Mouse (Mus musculus): ENCODE results near the gene Paxip1. TPM values are rescaled to one million over a fixed set of nuclear protein-coding genes. Genes with fewer than 3 reads are reported as not detected.

Gene Paxip1
- polyA plus RNA-seq (2014; fragmentation: Illumina TruSeq; extraction: RNeasy Lipid Tissue Mini Kit (QIAGEN cat#74804); ENCODE audit: low read depth, low replicate concordance): 8.5 TPM

DNA sequence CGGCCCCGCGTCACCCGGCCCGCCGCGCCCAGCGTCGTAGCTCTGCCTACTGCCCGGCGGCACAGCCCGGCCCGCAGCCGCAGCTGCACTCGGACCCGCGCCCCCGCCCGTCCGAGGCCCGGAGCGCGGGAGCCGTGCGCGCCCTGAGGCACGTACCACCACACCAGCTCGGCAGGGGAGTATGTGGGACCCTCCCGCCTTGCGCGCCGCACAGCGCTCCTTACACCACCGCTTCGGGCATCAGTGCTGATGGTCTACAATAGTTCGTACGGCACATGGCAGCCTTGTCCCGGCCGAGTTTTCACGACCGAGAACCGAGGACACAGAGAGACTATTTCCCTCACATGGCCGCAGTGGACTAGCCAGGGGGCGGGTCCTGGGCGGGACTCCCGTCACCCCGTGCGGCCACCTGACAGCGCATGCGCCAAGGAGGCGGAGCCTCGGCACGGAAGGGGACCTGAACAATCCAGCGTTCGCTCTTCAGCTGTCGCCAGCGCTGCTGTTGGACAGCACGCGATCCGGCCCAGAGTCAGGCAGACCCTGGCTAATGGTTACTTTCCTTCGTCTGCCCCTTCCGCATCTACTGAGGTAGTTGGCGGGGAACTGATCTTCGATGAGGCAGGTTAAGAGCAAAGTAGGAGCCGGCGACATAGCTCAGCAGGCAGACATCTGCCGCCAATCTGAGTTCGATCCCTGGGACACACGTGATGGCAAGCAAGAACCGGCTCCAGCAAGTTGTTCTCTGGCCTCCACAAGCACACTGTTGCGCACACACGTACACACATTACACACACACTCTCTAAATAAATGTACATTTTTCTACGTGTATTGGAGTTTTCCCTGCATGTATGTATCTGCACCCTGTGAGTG is at the start of gene Paxip1:
Paxip1 (minus strand) TSS at position 389 of the 870 bp plus-strand sequence.

Other genes with a start within 250 kb of the Paxip1 start
- not detected for gene Htr5a, start 50.5 kb upstream of the Paxip1 start, polyA plus RNA-seq (2014; fragmentation: Illumina TruSeq; extraction: RNeasy Lipid Tissue Mini Kit (QIAGEN cat#74804); ENCODE audit: low read depth, low replicate concordance)